Mouse (Mus musculus) CH12.LX (cell line): ENCODE results near the gene Hectd1.

Experiments
- EP300 ChIP-seq: IDR thresholded peaks from 2 replicates; pipeline ENCODE4 v1.6.1; 2011; ENCODE audit warnings: low read length, improper control_type of control experiment
- NELFE ChIP-seq: IDR thresholded peaks from 2 replicates; pipeline ENCODE4 v1.6.1; 2011; ENCODE audit warnings: low read depth, low read length, improper control_type of control experiment

DNA sequence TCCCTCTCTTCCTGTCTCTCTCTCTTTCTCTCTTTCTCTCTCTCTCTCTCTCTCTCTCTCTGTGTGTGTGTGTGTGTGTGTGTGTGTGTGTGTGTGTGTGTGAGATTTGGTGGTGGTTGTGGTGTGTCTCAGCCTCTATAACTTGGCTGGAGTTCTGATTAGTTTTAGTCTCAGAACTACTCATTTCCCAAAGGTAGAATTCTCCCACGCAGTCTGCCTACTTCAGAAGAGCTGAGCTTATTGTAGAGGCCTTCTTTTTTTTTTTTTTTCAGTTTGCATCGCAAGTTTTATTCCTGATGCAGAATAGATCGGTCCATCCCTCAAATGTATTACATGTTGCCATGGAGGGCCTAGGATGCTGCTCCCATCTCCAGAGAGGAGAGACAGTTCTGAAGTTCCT, 119.6 kb downstream of the Hectd1 start:
- TF ChIP-seq EP300, result no peak
- no peak for TF ChIP-seq NELFE
